Mouse (Mus musculus) thymus, adult 2 months (tissue): ENCODE measurements around the gene Vstm4.

Experiments used
- CTCF ChIP-seq: fragments of 200-500 bp; IDR thresholded peaks from 2 replicates; pipeline ENCODE4 v1.5.1; 2012; ENCODE audit warnings: mild to moderate bottlenecking, control low read depth, low read length, moderate library complexity, borderline replicate concordance; ENCODE audit not compliant: control insufficient read depth, poor library complexity, insufficient read depth; ENCODE audit errors: extremely low read depth
- POLR2A ChIP-seq: fragments of 200-500 bp; IDR thresholded peaks from 2 replicates; pipeline ENCODE4 v1.6.1; 2012; ENCODE audit warnings: mild to moderate bottlenecking, low read length, control low read depth, moderate library complexity; ENCODE audit not compliant: control insufficient read depth, poor library complexity, insufficient read depth; ENCODE audit errors: extremely low read depth

GRCm38 (mm10) chr14:32827994-32828650 lies 28.4 kb upstream of the Vstm4 start:
- no peak for TF ChIP-seq POLR2A
- no peak for TF ChIP-seq CTCF
